Mouse (Mus musculus): ENCODE data around the gene Acaa1a. TPM values are rescaled to one million over a fixed set of nuclear protein-coding genes. Genes with fewer than 3 reads are reported as not detected.

Acaa1a gene
- polyA plus RNA-seq (2014; fragmentation: Nextera tagmentation; extraction: Ambion mirVana): 87.7 and 89.4 TPM in 2 replicates

- Histone ChIP-seq H3K36me3 (ENCODE audit: control insufficient read depth, insufficient read depth, low read length) (peaks cover 27% of the 10 kb centered on the region), H3K4me1 (replicated peaks; ENCODE audit: control insufficient read depth, insufficient read depth, low read length) (peaks cover 13% of the 10 kb centered on the region), H3K9me3 (ENCODE audit: control insufficient read depth, low read length) (no peaks in the 10 kb centered on the region), H3K9ac (ENCODE audit: low read length) (peak within 1 kb of the TSS; percentile 58), H3K4me3 (ENCODE audit: low read depth, low read length) (peak within 1 kb of the TSS; percentile 72), H3K27ac (ENCODE audit: low read depth) (peak within 1 kb of the TSS; percentile 88), H3K27me3 (replicated peaks; ENCODE audit: control insufficient read depth, insufficient read depth, low read length) (no peaks in the 10 kb centered on the region), H3K4me2 (ENCODE audit: low read length) (peak within 1 kb of the TSS; percentile 90)
- under 1% methylated on average over 43 of the region's 43 CpGs for WGBS
- ATAC-seq (replicated peaks; ENCODE audit: low FRiP score, low TSS enrichment, low read depth): 0 out of 2 replicates have a peak, but pooled peaks have one; percentile 18
- peak; percentile 84 for DNase-seq (ENCODE audit: low spot score)
Observed at GRCm38 (mm10) chr9:119339558-119340211, at the start of gene Acaa1a. TSS of gene Acaa1a (plus strand) at chr9:119339676.

DNA sequence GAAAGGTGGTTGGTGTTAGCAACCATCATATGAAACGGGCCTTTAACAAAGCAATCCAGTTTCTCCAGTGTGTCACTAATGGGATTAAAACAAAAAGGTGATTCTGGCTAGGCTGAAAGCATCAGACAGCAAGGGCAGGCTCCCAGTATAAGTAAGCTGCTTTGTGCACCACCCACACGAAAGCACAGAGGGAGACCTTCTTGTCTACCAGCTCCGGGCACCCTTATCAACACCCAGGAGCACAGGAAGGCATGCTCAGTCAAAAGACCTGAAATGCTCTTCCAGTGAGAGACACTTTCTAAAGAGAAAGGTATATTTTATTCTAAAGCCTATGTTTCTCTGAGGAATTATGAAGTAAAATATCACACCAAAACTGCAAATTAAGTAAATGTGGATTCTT, 48.7 kb upstream of the Acaa1a start:
- no peak overlapping the region for H3K4me2 ChIP-seq (ENCODE audit: low read length)
- no peaks in the 10 kb centered on the region for H3K9me3 ChIP-seq (ENCODE audit: control insufficient read depth, low read length)
- no peak overlapping the region for H3K27ac ChIP-seq (ENCODE audit: low read depth)
- H3K9ac ChIP-seq (ENCODE audit: low read length): no peak overlapping the region
- no peak overlapping the region for H3K4me3 ChIP-seq (ENCODE audit: low read depth, low read length)
- no peaks in the 10 kb centered on the region for H3K27me3 ChIP-seq (replicated peaks; ENCODE audit: control insufficient read depth, insufficient read depth, low read length)
- ATAC-seq (replicated peaks; ENCODE audit: low FRiP score, low TSS enrichment, low read depth): no peak
- DNase-seq (ENCODE audit: low spot score): no peak
- WGBS: 88% methylated on average over 3 of the region's 3 CpGs
- H3K4me1 ChIP-seq (replicated peaks; ENCODE audit: control insufficient read depth, insufficient read depth, low read length): no peaks in the 10 kb centered on the region
- H3K36me3 ChIP-seq (ENCODE audit: control insufficient read depth, insufficient read depth, low read length): peaks cover 16% of the 10 kb centered on the region; the same call in 1 of the 2 replicates

GRCm38 (mm10) chr9:119297696-119298095, 41.8 kb upstream of the Acaa1a start:
- H3K4me2 ChIP-seq (ENCODE audit: low read length): no peak overlapping the region
- H3K9ac ChIP-seq (ENCODE audit: low read length): no peak overlapping the region
- DNase-seq (ENCODE audit: low spot score): no peak
- no peak overlapping the region for H3K27ac ChIP-seq (ENCODE audit: low read depth)
- H3K4me1 ChIP-seq (replicated peaks; ENCODE audit: control insufficient read depth, insufficient read depth, low read length): no peaks in the 10 kb centered on the region
- H3K9me3 ChIP-seq (ENCODE audit: control insufficient read depth, low read length): no peaks in the 10 kb centered on the region
- WGBS: 85% methylated on average over 6 of the region's 6 CpGs
- H3K4me3 ChIP-seq (ENCODE audit: low read depth, low read length): no peak overlapping the region
- no peaks in the 10 kb centered on the region for H3K27me3 ChIP-seq (replicated peaks; ENCODE audit: control insufficient read depth, insufficient read depth, low read length)
- H3K36me3 ChIP-seq (ENCODE audit: control insufficient read depth, insufficient read depth, low read length): peaks cover 14% of the 10 kb centered on the region
- ATAC-seq (replicated peaks; ENCODE audit: low FRiP score, low TSS enrichment, low read depth): no peak

- 75% methylated on average over 3 of the region's 3 CpGs for WGBS
- no peak for DNase-seq (ENCODE audit: low spot score)
- Histone ChIP-seq H3K36me3 (ENCODE audit: control insufficient read depth, insufficient read depth, low read length) (peaks cover 19% of the 10 kb centered on the region), H3K9me3 (ENCODE audit: control insufficient read depth, low read length) (no peaks in the 10 kb centered on the region), H3K27me3 (replicated peaks; ENCODE audit: control insufficient read depth, insufficient read depth, low read length) (no peaks in the 10 kb centered on the region), H3K4me1 (replicated peaks; ENCODE audit: control insufficient read depth, insufficient read depth, low read length) (no peaks in the 10 kb centered on the region), H3K9ac (ENCODE audit: low read length) (no peak overlapping the region), H3K4me3 (ENCODE audit: low read depth, low read length) (no peak overlapping the region), H3K27ac (ENCODE audit: low read depth) (no peak overlapping the region), H3K4me2 (ENCODE audit: low read length) (no peak overlapping the region)
- no peak for ATAC-seq (replicated peaks; ENCODE audit: low FRiP score, low TSS enrichment, low read depth)
Observed at GRCm38 (mm10) chr9:119298563-119298962, 40.9 kb upstream of the Acaa1a start.

DNA sequence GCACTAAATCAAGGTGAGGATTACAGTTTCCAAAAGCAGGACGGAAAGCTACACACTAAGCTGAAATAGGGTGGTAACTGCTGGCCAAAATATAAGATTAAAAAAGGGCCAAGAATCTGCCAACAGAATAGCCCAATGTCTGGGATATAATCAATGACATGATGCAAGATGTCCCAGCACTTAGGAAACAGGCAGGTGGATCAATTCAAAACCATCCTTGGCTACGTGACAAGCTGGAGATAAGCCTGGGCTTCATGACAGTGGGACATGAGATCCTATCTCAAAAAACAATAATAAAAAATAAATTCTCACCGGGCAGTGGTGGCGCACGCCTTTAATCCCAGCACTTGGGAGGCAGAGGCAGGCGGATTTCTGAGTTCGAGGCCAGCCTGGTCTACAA, 33.6 kb upstream of the Acaa1a start:
- 96% methylated on average over 7 of the region's 7 CpGs for WGBS
- DNase-seq (ENCODE audit: low spot score) (no peak), ATAC-seq (replicated peaks; ENCODE audit: low FRiP score, low TSS enrichment, low read depth) (no peak)
- Histone ChIP-seq H3K4me1 (replicated peaks; ENCODE audit: control insufficient read depth, insufficient read depth, low read length) (no peaks in the 10 kb centered on the region; the same call in 1 of the 2 replicates), H3K4me2 (ENCODE audit: low read length) (no peak overlapping the region), H3K9ac (ENCODE audit: low read length) (no peak overlapping the region), H3K27me3 (replicated peaks; ENCODE audit: control insufficient read depth, insufficient read depth, low read length) (no peaks in the 10 kb centered on the region), H3K27ac (ENCODE audit: low read depth) (no peak overlapping the region), H3K9me3 (ENCODE audit: control insufficient read depth, low read length) (no peaks in the 10 kb centered on the region), H3K36me3 (ENCODE audit: control insufficient read depth, insufficient read depth, low read length) (peaks cover 11% of the 10 kb centered on the region), H3K4me3 (ENCODE audit: low read depth, low read length) (no peak overlapping the region)

DNA sequence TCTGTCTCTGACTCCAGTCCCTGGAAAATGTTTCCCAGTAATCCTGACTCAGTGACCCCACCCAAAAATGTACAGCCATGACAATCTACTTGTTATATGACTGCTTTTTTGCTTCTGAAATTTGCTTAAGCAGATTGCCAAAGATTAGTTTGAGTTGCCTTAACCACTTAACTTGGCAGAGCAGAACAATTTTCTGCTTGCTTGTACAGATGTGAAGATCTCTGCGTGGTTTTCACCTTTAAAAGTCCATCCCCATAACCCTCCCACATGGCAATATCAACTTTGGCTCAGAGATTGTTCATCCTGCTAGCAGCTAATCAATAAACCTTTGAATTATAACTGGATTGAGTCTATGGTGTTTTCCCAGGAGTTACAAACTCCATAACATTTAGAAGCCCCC, 30.4 kb upstream of the Acaa1a start:
- 92% methylated on average over 1 of the region's 1 CpGs for WGBS
- no peak overlapping the region for H3K4me3 ChIP-seq (ENCODE audit: low read depth, low read length)
- no peaks in the 10 kb centered on the region for H3K9me3 ChIP-seq (ENCODE audit: control insufficient read depth, low read length)
- no peak for ATAC-seq (replicated peaks; ENCODE audit: low FRiP score, low TSS enrichment, low read depth)
- no peaks in the 10 kb centered on the region; the same call in 1 of the 2 replicates for H3K36me3 ChIP-seq (ENCODE audit: control insufficient read depth, insufficient read depth, low read length)
- no peaks in the 10 kb centered on the region; the same call in 1 of the 2 replicates for H3K4me1 ChIP-seq (replicated peaks; ENCODE audit: control insufficient read depth, insufficient read depth, low read length)
- no peak overlapping the region for H3K27ac ChIP-seq (ENCODE audit: low read depth)
- H3K27me3 ChIP-seq (replicated peaks; ENCODE audit: control insufficient read depth, insufficient read depth, low read length): no peaks in the 10 kb centered on the region
- no peak overlapping the region for H3K4me2 ChIP-seq (ENCODE audit: low read length)
- DNase-seq (ENCODE audit: low spot score): no peak
- H3K9ac ChIP-seq (ENCODE audit: low read length): no peak overlapping the region

DNA sequence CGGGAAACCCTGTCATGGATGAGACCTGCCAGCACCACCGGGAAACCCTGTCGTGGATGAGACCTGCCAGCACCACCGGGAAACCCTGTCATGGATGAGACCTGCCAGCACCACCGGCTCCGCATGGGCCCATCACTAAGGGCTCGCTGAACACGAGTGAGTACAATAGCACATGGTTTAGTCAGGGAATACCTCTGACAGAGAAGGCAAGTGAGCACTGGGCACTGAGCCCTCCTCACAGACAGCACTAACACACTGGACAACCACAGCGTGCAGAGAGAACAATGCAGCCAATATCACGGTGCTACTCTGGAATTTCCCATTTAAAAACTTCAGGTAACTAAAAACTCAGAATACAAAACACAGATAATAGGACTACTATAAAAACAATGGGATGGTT, 26.4 kb upstream of the Acaa1a start:
- H3K27ac ChIP-seq (ENCODE audit: low read depth): no peak overlapping the region
- H3K9me3 ChIP-seq (ENCODE audit: control insufficient read depth, low read length): no peaks in the 10 kb centered on the region
- no peak overlapping the region for H3K4me2 ChIP-seq (ENCODE audit: low read length)
- 92% methylated on average over 10 of the region's 10 CpGs for WGBS
- ATAC-seq (replicated peaks; ENCODE audit: low FRiP score, low TSS enrichment, low read depth): no peak
- H3K36me3 ChIP-seq (ENCODE audit: control insufficient read depth, insufficient read depth, low read length): no peaks in the 10 kb centered on the region
- no peak overlapping the region for H3K4me3 ChIP-seq (ENCODE audit: low read depth, low read length)
- no peak for DNase-seq (ENCODE audit: low spot score)
- H3K4me1 ChIP-seq (replicated peaks; ENCODE audit: control insufficient read depth, insufficient read depth, low read length): no peaks in the 10 kb centered on the region
- no peak overlapping the region for H3K9ac ChIP-seq (ENCODE audit: low read length)
- no peaks in the 10 kb centered on the region for H3K27me3 ChIP-seq (replicated peaks; ENCODE audit: control insufficient read depth, insufficient read depth, low read length)

DNA sequence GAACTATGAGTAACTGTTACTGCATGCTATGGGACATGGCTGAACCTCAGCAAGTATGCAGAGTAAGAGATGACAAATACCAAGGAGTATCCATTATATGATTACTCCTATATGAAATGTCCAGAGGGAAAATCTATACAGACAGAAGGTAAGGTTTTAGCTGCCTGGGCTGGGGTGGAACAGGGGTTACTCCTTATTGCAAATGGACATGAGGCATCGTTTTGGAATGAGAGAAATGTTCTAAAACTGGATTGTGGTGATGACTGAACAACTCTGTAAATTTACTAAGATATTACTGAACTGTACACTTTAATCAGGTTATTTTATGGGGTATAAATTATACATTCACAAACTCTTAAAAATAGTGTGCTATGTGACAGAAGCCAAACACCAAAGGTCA, 20.6 kb upstream of the Acaa1a start:
- Histone ChIP-seq H3K36me3 (ENCODE audit: control insufficient read depth, insufficient read depth, low read length) (no peaks in the 10 kb centered on the region), H3K4me1 (replicated peaks; ENCODE audit: control insufficient read depth, insufficient read depth, low read length) (peaks cover 10% of the 10 kb centered on the region), H3K27me3 (replicated peaks; ENCODE audit: control insufficient read depth, insufficient read depth, low read length) (no peaks in the 10 kb centered on the region), H3K9ac (ENCODE audit: low read length) (no peak overlapping the region), H3K4me3 (ENCODE audit: low read depth, low read length) (no peak overlapping the region), H3K9me3 (ENCODE audit: control insufficient read depth, low read length) (no peaks in the 10 kb centered on the region), H3K27ac (ENCODE audit: low read depth) (no peak overlapping the region), H3K4me2 (ENCODE audit: low read length) (no peak overlapping the region)
- no peak for ATAC-seq (replicated peaks; ENCODE audit: low FRiP score, low TSS enrichment, low read depth)
- DNase-seq (ENCODE audit: low spot score): no peak
- 93% methylated on average over 1 of the region's 1 CpGs for WGBS

- H3K4me3 ChIP-seq (ENCODE audit: low read depth, low read length): no peak overlapping the region
- ATAC-seq (replicated peaks; ENCODE audit: low FRiP score, low TSS enrichment, low read depth): no peak
- WGBS: 83% methylated on average over 7 of the region's 7 CpGs
Observed at GRCm38 (mm10) chr9:119320446-119320845, 19.0 kb upstream of the Acaa1a start.

More at GRCm38 (mm10) chr9:119320446-119320845, 19.0 kb upstream of the Acaa1a start:
- Histone ChIP-seq H3K27ac (ENCODE audit: low read depth) (no peak overlapping the region), H3K36me3 (ENCODE audit: control insufficient read depth, insufficient read depth, low read length) (no peaks in the 10 kb centered on the region), H3K9me3 (ENCODE audit: control insufficient read depth, low read length) (no peaks in the 10 kb centered on the region), H3K4me2 (ENCODE audit: low read length) (peak overlapping the region; percentile 95), H3K4me1 (replicated peaks; ENCODE audit: control insufficient read depth, insufficient read depth, low read length) (peaks cover 10% of the 10 kb centered on the region), H3K27me3 (replicated peaks; ENCODE audit: control insufficient read depth, insufficient read depth, low read length) (no peaks in the 10 kb centered on the region), H3K9ac (ENCODE audit: low read length) (no peak overlapping the region)
- DNase-seq (ENCODE audit: low spot score): no peak

Data from intestine, embryonic 14.5 days (tissue).